Mouse (Mus musculus): ENCODE measurements around the gene Csl. TPM values are rescaled to one million over a fixed set of nuclear protein-coding genes. Genes with fewer than 3 reads are reported as not detected.

Gene Csl
- polyA plus RNA-seq (2014; fragmentation: Nextera tagmentation; extraction: Ambion mirVana), result not detected in 2 replicates

- Histone ChIP-seq H3K27me3 (ENCODE audit: insufficient read depth, low read length) (no peaks in the 10 kb centered on the region), H3K4me1 (ENCODE audit: insufficient read depth) (no peaks in the 10 kb centered on the region), H3K9ac (no peak within 1 kb of the TSS), H3K27ac (ENCODE audit: low read depth) (no peak within 1 kb of the TSS), H3K4me2 (no peak within 1 kb of the TSS), H3K9me3 (ENCODE audit: low read depth, low read length) (no peaks in the 10 kb centered on the region), H3K4me3 (ENCODE audit: low read depth, low read length) (no peak within 1 kb of the TSS), H3K36me3 (ENCODE audit: insufficient read depth) (no peaks in the 10 kb centered on the region)
- 90% methylated on average over 9 of the region's 9 CpGs for WGBS
- ATAC-seq (ENCODE audit: insufficient read depth) (no peak), DNase-seq (no peak)
- no peak for TF ChIP-seq CTCF (IDR thresholded peaks at IDR 0.05; ENCODE audit: low read depth)
These were observed at the start of gene Csl for GRCm38 (mm10) chr10:99759558-99759957. TSS of gene Csl (minus strand) at chr10:99759658.

GRCm38 (mm10) chr10:99789418-99789817 is 30.0 kb upstream of the Csl start:
- no peaks in the 10 kb centered on the region for H3K9me3 ChIP-seq (ENCODE audit: low read depth, low read length)

GRCm38 (mm10) chr10:99774228-99775120 is 15.0 kb upstream of the Csl start:
- ATAC-seq (ENCODE audit: insufficient read depth), result no peak
- TF ChIP-seq CTCF (IDR thresholded peaks at IDR 0.05; ENCODE audit: low read depth), result no peak
- no peaks in the 10 kb centered on the region for H3K36me3 ChIP-seq (ENCODE audit: insufficient read depth)
- no peak overlapping the region for H3K27ac ChIP-seq (ENCODE audit: low read depth)
- H3K4me3 ChIP-seq (ENCODE audit: low read depth, low read length), result no peak overlapping the region
- no peak overlapping the region for H3K9ac ChIP-seq
- no peak overlapping the region for H3K4me2 ChIP-seq
- H3K9me3 ChIP-seq (ENCODE audit: low read depth, low read length), result no peaks in the 10 kb centered on the region
- no peak for DNase-seq
- H3K4me1 ChIP-seq (ENCODE audit: insufficient read depth), result no peaks in the 10 kb centered on the region
- 80% methylated on average over 12 of the region's 12 CpGs for WGBS
- no peaks in the 10 kb centered on the region for H3K27me3 ChIP-seq (ENCODE audit: insufficient read depth, low read length)

More at GRCm38 (mm10) chr10:99789418-99789817, 30.0 kb upstream of the Csl start:
- Histone ChIP-seq H3K4me2 (no peak overlapping the region), H3K27me3 (ENCODE audit: insufficient read depth, low read length) (no peaks in the 10 kb centered on the region), H3K4me3 (ENCODE audit: low read depth, low read length) (no peak overlapping the region), H3K27ac (ENCODE audit: low read depth) (no peak overlapping the region), H3K4me1 (ENCODE audit: insufficient read depth) (no peaks in the 10 kb centered on the region), H3K9ac (no peak overlapping the region), H3K36me3 (ENCODE audit: insufficient read depth) (no peaks in the 10 kb centered on the region)
- ATAC-seq (ENCODE audit: insufficient read depth) (peak; percentile 94), DNase-seq (peak; percentile 79)
- 57% methylated on average over 2 of the region's 2 CpGs for WGBS
- TF ChIP-seq CTCF (IDR thresholded peaks at IDR 0.05; ENCODE audit: low read depth), result no peak

GRCm38 (mm10) chr10:99750146-99750545 is 9.3 kb downstream of the Csl start:
- whole genome bisulfite sequencing, result 86% methylated on average over 2 of the region's 2 CpGs
- H3K4me3 ChIP-seq (ENCODE audit: low read depth, low read length), result no peak overlapping the region
- H3K4me2 ChIP-seq, result no peak overlapping the region
- H3K27ac ChIP-seq (ENCODE audit: low read depth), result no peak overlapping the region
- TF ChIP-seq CTCF (IDR thresholded peaks at IDR 0.05; ENCODE audit: low read depth), result no peak
- no peaks in the 10 kb centered on the region for H3K9me3 ChIP-seq (ENCODE audit: low read depth, low read length)
- no peaks in the 10 kb centered on the region for H3K4me1 ChIP-seq (ENCODE audit: insufficient read depth)
- H3K9ac ChIP-seq, result no peak overlapping the region
- ATAC-seq (ENCODE audit: insufficient read depth) (no peak), DNase-seq (no peak)
- H3K36me3 ChIP-seq (ENCODE audit: insufficient read depth), result no peaks in the 10 kb centered on the region
- H3K27me3 ChIP-seq (ENCODE audit: insufficient read depth, low read length), result no peaks in the 10 kb centered on the region

GRCm38 (mm10) chr10:99748668-99749260 is 10.7 kb downstream of the Csl start:
- DNase-seq (peak; percentile 47), ATAC-seq (ENCODE audit: insufficient read depth) (no peak)
- Histone ChIP-seq H3K4me3 (ENCODE audit: low read depth, low read length) (no peak overlapping the region), H3K27me3 (ENCODE audit: insufficient read depth, low read length) (no peaks in the 10 kb centered on the region), H3K36me3 (ENCODE audit: insufficient read depth) (no peaks in the 10 kb centered on the region), H3K4me1 (ENCODE audit: insufficient read depth) (no peaks in the 10 kb centered on the region), H3K9me3 (ENCODE audit: low read depth, low read length) (no peaks in the 10 kb centered on the region), H3K27ac (ENCODE audit: low read depth) (peak overlapping the region; percentile 26), H3K4me2 (no peak overlapping the region), H3K9ac (no peak overlapping the region)
- WGBS, result 65% methylated on average over 2 of the region's 2 CpGs
- no peak for TF ChIP-seq CTCF (IDR thresholded peaks at IDR 0.05; ENCODE audit: low read depth)

GRCm38 (mm10) chr10:99748009-99748408 is 11.4 kb downstream of the Csl start:
- no peak for TF ChIP-seq CTCF (IDR thresholded peaks at IDR 0.05; ENCODE audit: low read depth)
- WGBS, result 56% methylated on average over 2 of the region's 2 CpGs
- H3K27me3 ChIP-seq (ENCODE audit: insufficient read depth, low read length), result no peaks in the 10 kb centered on the region
- no peak overlapping the region for H3K9ac ChIP-seq
- H3K36me3 ChIP-seq (ENCODE audit: insufficient read depth), result no peaks in the 10 kb centered on the region
- H3K4me1 ChIP-seq (ENCODE audit: insufficient read depth), result no peaks in the 10 kb centered on the region
- ATAC-seq (ENCODE audit: insufficient read depth) (peak; percentile 66; the same call in 1 of the 2 replicates), DNase-seq (peak; percentile 33)
- no peak overlapping the region for H3K4me2 ChIP-seq
- no peak overlapping the region for H3K4me3 ChIP-seq (ENCODE audit: low read depth, low read length)
- no peak overlapping the region for H3K27ac ChIP-seq (ENCODE audit: low read depth)
- no peaks in the 10 kb centered on the region for H3K9me3 ChIP-seq (ENCODE audit: low read depth, low read length)

- ATAC-seq (ENCODE audit: insufficient read depth) (peak; percentile 62; the same call in 1 of the 2 replicates), DNase-seq (peak; percentile 81)
- Histone ChIP-seq H3K36me3 (ENCODE audit: insufficient read depth) (no peaks in the 10 kb centered on the region), H3K4me1 (ENCODE audit: insufficient read depth) (no peaks in the 10 kb centered on the region), H3K9ac (no peak overlapping the region), H3K4me2 (no peak overlapping the region), H3K27me3 (ENCODE audit: insufficient read depth, low read length) (no peaks in the 10 kb centered on the region), H3K4me3 (ENCODE audit: low read depth, low read length) (no peak overlapping the region), H3K27ac (ENCODE audit: low read depth) (no peak overlapping the region), H3K9me3 (ENCODE audit: low read depth, low read length) (no peaks in the 10 kb centered on the region)
- TF ChIP-seq CTCF (IDR thresholded peaks at IDR 0.05; ENCODE audit: low read depth), result no peak
These were observed 17.7 kb downstream of the Csl start for GRCm38 (mm10) chr10:99741609-99742280.

Measured in lung, embryonic 14.5 days (tissue).